9 mouse cellular contexts compared by ENCODE assay signal in the genomic region with DNA sequence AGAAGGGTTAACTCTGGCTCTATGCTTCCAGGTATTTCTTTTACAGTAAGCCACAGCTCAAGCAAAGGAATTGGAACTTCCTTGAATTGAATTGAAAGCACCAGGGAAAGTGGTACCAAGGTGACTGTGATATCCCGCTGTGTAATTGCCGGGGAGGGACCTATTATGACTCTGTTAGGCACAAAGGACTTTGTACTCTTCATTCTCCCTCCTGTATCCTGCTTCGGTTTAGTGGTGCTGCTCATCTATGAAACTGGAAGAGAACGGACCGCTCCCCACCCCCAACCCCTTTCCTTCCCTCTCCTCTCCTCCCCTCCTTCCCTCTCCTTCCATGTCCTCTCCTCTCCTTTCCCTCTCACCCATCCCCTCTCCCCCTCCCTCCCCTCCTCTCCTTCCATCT. TPM values are rescaled to one million over a fixed set of nuclear protein-coding genes. Genes with fewer than 3 reads are reported as not detected.
DNase-seq lines count a peak whose midpoint lies in the region; ATAC-seq and TF ChIP-seq lines count a peak whose summit lies in the region.
"Had no signal": no experiment of that assay in that cellular context is flagged by ENCODE, and none has a peak within 500 bp of the region (broad histone marks: within the 10 kb centered on the region; RNA-seq: fewer than 3 reads in every experiment).

No protein-coding gene starts in this region.

- peak overlapping the region; percentile 76 for H3K4me2 ChIP-seq in liver, embryonic 11.5 days
- H3K4me2 ChIP-seq in forebrain, embryonic 13.5 days, result peak overlapping the region; percentile 73
- peak overlapping the region; percentile 68 for H3K4me2 ChIP-seq in kidney, postnatal 0 days (ENCODE audit: low read length)
- peak overlapping the region; percentile 68 for H3K4me2 ChIP-seq in neural tube, embryonic 15.5 days

- no peak overlapping the region for H3K27ac ChIP-seq in liver, embryonic 11.5 days (ENCODE audit: low read depth, low read length)
- no peak overlapping the region for H3K27ac ChIP-seq in forebrain, embryonic 13.5 days
- H3K27ac ChIP-seq in kidney, postnatal 0 days, result no peak overlapping the region
- H3K27ac ChIP-seq in neural tube, embryonic 15.5 days (replicated peaks), result no peak overlapping the region

- H3K27me3 ChIP-seq in liver, embryonic 11.5 days (replicated peaks; ENCODE audit: control insufficient read depth, insufficient read depth, low read length), result peaks cover 22% of the 10 kb centered on the region
- H3K27me3 ChIP-seq in forebrain, embryonic 13.5 days, result peaks cover 31% of the 10 kb centered on the region
- no peaks in the 10 kb centered on the region for H3K27me3 ChIP-seq in kidney, postnatal 0 days (ENCODE audit: insufficient read depth, low read length)
- H3K27me3 ChIP-seq in neural tube, embryonic 15.5 days (replicated peaks), result peaks cover 3% of the 10 kb centered on the region; the same call in 1 of the 2 replicates

- H3K4me3 ChIP-seq in liver, embryonic 11.5 days (ENCODE audit: low read depth, low read length), result peak overlapping the region; percentile 47; the same call in 1 of the 2 replicates
- peak overlapping the region; percentile 42 for H3K4me3 ChIP-seq in forebrain, embryonic 13.5 days
- peak overlapping the region; percentile 36 for H3K4me3 ChIP-seq in kidney, postnatal 0 days (replicated peaks; ENCODE audit: low read depth, low read length)
- peak overlapping the region; percentile 40 for H3K4me3 ChIP-seq in neural tube, embryonic 15.5 days (replicated peaks)

- ATAC-seq in liver, embryonic 11.5 days (replicated peaks; ENCODE audit: low FRiP score), result no peak
- no peak for ATAC-seq in forebrain, embryonic 13.5 days
- no peak for ATAC-seq in kidney, postnatal 0 days (replicated peaks; ENCODE audit: low FRiP score, low read depth)
- peak; percentile 51 for ATAC-seq in neural tube, embryonic 15.5 days (ENCODE audit: low FRiP score)

- no peak overlapping the region for H3K9ac ChIP-seq in liver, embryonic 11.5 days (ENCODE audit: low read depth, low read length)
- H3K9ac ChIP-seq in forebrain, embryonic 13.5 days, result no peak overlapping the region
- no peak overlapping the region for H3K9ac ChIP-seq in kidney, postnatal 0 days (ENCODE audit: low read depth, low read length)
- peak overlapping the region; percentile 39; the same call in 1 of the 2 replicates for H3K9ac ChIP-seq in neural tube, embryonic 15.5 days (replicated peaks)

- WGBS in liver, embryonic 11.5 days, result 19% methylated on average over 5 of the region's 5 CpGs
- 5% methylated on average over 5 of the region's 5 CpGs for WGBS in forebrain, embryonic 13.5 days
- 11% methylated on average over 5 of the region's 5 CpGs for WGBS in kidney, postnatal 0 days
- 6% methylated on average over 5 of the region's 5 CpGs for WGBS in neural tube, embryonic 15.5 days

- H3K9me3 ChIP-seq in liver, embryonic 11.5 days (ENCODE audit: control insufficient read depth, low read length), result no peaks in the 10 kb centered on the region
- no peaks in the 10 kb centered on the region for H3K9me3 ChIP-seq in forebrain, embryonic 13.5 days (replicated peaks)
- H3K9me3 ChIP-seq in kidney, postnatal 0 days (replicated peaks; ENCODE audit: low read length), result no peaks in the 10 kb centered on the region
- no peaks in the 10 kb centered on the region for H3K9me3 ChIP-seq in neural tube, embryonic 15.5 days (replicated peaks)

- peaks cover 3% of the 10 kb centered on the region for H3K4me1 ChIP-seq in liver, embryonic 11.5 days (replicated peaks; ENCODE audit: control insufficient read depth, insufficient read depth, low read length)
- H3K4me1 ChIP-seq in forebrain, embryonic 13.5 days, result peaks cover 18% of the 10 kb centered on the region
- H3K4me1 ChIP-seq in kidney, postnatal 0 days (replicated peaks; ENCODE audit: insufficient read depth, low read length), result 0 out of 2 replicates have a peak, but pooled peaks cover 6% of the 10 kb centered on the region
- peaks cover 17% of the 10 kb centered on the region for H3K4me1 ChIP-seq in neural tube, embryonic 15.5 days

- H3K36me3 ChIP-seq in liver, embryonic 11.5 days (ENCODE audit: control insufficient read depth, insufficient read depth, low read length), result no peaks in the 10 kb centered on the region
- H3K36me3 ChIP-seq in forebrain, embryonic 13.5 days (ENCODE audit: poor library complexity, severe bottlenecking), result no peaks in the 10 kb centered on the region
- H3K36me3 ChIP-seq in kidney, postnatal 0 days (ENCODE audit: insufficient read depth, low read length), result no peaks in the 10 kb centered on the region
- H3K36me3 ChIP-seq in neural tube, embryonic 15.5 days, result no peaks in the 10 kb centered on the region

- TF ChIP-seq CTCF in kidney, postnatal 0 days (IDR thresholded peaks at IDR 0.05; ENCODE audit: low read depth), result no peak

- DNase-seq in liver, embryonic 11.5 days (ENCODE audit: low spot score), result peak; percentile 25
- no peak for DNase-seq in liver
- DNase-seq in kidney, postnatal 0 days (ENCODE audit: low spot score), result no peak
- no peak for DNase-seq in spleen, adult 12 weeks (ENCODE audit: low spot score)
- DNase-seq in testis, postnatal 14 days (ENCODE audit: low spot score), result no peak
- DNase-seq in gastrocnemius, adult 18-20 months (ENCODE audit: low spot score), result no peak

RNA-seq across cellular contexts. Expression of a gene that starts 1.3 kb away (rescaled TPM):
- 0.32 and 0.37 TPM in 2 replicates for polyA plus RNA-seq in liver, embryonic 11.5 days (2014; fragmentation: Nextera tagmentation; extraction: Ambion mirVana)
- polyA plus RNA-seq in forebrain, embryonic 13.5 days (2015; fragmentation: Nextera tagmentation; extraction: Ambion mirVana), result 0.21 TPM in 1 of 2 replicates, not detected in the other
- polyA plus RNA-seq in kidney, postnatal 0 days (2015; fragmentation: Nextera tagmentation; extraction: Ambion mirVana), result 12.9 and 13.0 TPM in 2 replicates
- polyA plus RNA-seq in neural tube, embryonic 15.5 days (2015; fragmentation: Nextera tagmentation; extraction: Ambion mirVana), result 0.37 and 0.68 TPM in 2 replicates
- total RNA-seq in gastrocnemius, adult 18-20 months (2021), result under 1 TPM; 0.66 to 0.83 TPM
- total RNA-seq: monocyte, adult 5-6 weeks had no signal

RNA-seq across cellular contexts. Expression of a gene that starts 40.7 kb away (rescaled TPM):
- polyA plus RNA-seq in liver, embryonic 11.5 days (2014; fragmentation: Nextera tagmentation; extraction: Ambion mirVana), result not detected in 2 replicates
- polyA plus RNA-seq in forebrain, embryonic 13.5 days (2015; fragmentation: Nextera tagmentation; extraction: Ambion mirVana), result not detected in 2 replicates
- polyA plus RNA-seq in kidney, postnatal 0 days (2015; fragmentation: Nextera tagmentation; extraction: Ambion mirVana), result not detected in 2 replicates
- polyA plus RNA-seq in neural tube, embryonic 15.5 days (2015; fragmentation: Nextera tagmentation; extraction: Ambion mirVana), result not detected in 2 replicates
- not detected for total RNA-seq in gastrocnemius, adult 18-20 months (2021)
- total RNA-seq: monocyte, adult 5-6 weeks had no signal

RNA-seq across cellular contexts. Expression of a gene that starts 40.8 kb away (rescaled TPM):
- polyA plus RNA-seq in liver, embryonic 11.5 days (2014; fragmentation: Nextera tagmentation; extraction: Ambion mirVana), result 0.79 and 1.1 TPM in 2 replicates
- polyA plus RNA-seq in forebrain, embryonic 13.5 days (2015; fragmentation: Nextera tagmentation; extraction: Ambion mirVana), result 0.48 and 0.52 TPM in 2 replicates
- 6.6 and 7.0 TPM in 2 replicates for polyA plus RNA-seq in kidney, postnatal 0 days (2015; fragmentation: Nextera tagmentation; extraction: Ambion mirVana)
- 0.87 and 0.98 TPM in 2 replicates for polyA plus RNA-seq in neural tube, embryonic 15.5 days (2015; fragmentation: Nextera tagmentation; extraction: Ambion mirVana)
- total RNA-seq in gastrocnemius, adult 18-20 months (2021), result not detected
